Mouse (Mus musculus): ENCODE data around the gene Gm11437.

GRCm38 (mm10) chr11:84179954-84180598, 12.8 kb upstream of the Gm11437 start:
- TF ChIP-seq CTCF (IDR thresholded peaks at IDR 0.05; ENCODE audit: insufficient read depth, low read length) (no peak), POLR2A (IDR thresholded peaks at IDR 0.05; ENCODE audit: borderline replicate concordance, extremely low read depth, low read depth, low read length) (peak; percentile 62; the same call in 1 of the 2 replicates)
